Mouse (Mus musculus): ENCODE measurements around the gene Orai2. TPM values are rescaled to one million over a fixed set of nuclear protein-coding genes. Genes with fewer than 3 reads are reported as not detected.
"Not testable (repeated sequence)": the region's sequence is repeated elsewhere in the genome, so short reads cannot be mapped to it uniquely, and the experiment has no call there.

Gene Orai2
- polyA plus RNA-seq, 1 experiment, result 20.2 TPM

- Histone ChIP-seq H3K27ac (ENCODE audit: insufficient read depth, low read depth, low read length) (peak overlapping the region; percentile 62), H3K4me3 (ENCODE audit: insufficient read depth, low read length) (no peak overlapping the region), H3K4me1 (ENCODE audit: control insufficient read depth, insufficient read depth, low read length) (peaks cover 28% of the 10 kb centered on the region)
- TF ChIP-seq POLR2A (IDR thresholded peaks at IDR 0.05; ENCODE audit: borderline replicate concordance, low read depth, low read length) (no peak), CTCF (IDR thresholded peaks at IDR 0.05; ENCODE audit: low read depth, low read length) (no peak)
Observed at GRCm38 (mm10) chr5:136140057-136140482, 30.4 kb downstream of the Orai2 start.

GRCm38 (mm10) chr5:136139393-136139792 is 31.1 kb downstream of the Orai2 start:
- peaks cover 34% of the 10 kb centered on the region for H3K4me1 ChIP-seq (ENCODE audit: control insufficient read depth, insufficient read depth, low read length)
- TF ChIP-seq CTCF (IDR thresholded peaks at IDR 0.05; ENCODE audit: low read depth, low read length) (no peak), POLR2A (IDR thresholded peaks at IDR 0.05; ENCODE audit: borderline replicate concordance, low read depth, low read length) (no peak)
- H3K27ac ChIP-seq (ENCODE audit: insufficient read depth, low read depth, low read length), result peak overlapping the region; percentile 57
- H3K4me3 ChIP-seq (ENCODE audit: insufficient read depth, low read length), result no peak overlapping the region

DNA sequence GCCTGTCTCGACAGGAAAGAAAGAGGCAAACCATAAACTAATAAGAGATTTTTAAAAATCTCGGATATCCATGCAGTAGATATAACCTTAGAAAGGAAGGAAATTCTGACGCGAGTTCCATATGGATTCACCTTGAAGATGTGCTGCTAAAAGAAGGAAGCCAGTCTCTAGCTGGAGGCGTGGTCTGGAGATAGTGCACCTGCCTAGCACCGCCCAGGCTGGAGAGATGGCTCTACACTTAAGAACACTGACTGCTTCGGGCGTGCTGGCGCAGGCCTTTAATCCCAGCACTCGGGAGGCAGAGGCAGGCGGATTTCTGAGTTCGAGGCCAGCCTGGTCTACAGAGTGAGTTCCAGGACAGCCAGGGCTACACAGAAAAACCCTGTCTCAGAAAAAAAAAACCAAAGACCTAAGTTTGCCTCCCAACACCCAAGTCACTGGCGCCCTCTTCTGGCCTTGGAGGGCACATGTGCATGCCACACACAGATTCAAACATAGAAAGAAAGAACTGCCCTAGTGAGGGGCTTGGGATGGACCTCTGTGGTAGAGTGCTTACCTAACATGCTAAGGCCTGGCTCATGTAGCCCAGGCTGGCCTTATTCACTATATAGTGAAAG is 32.7 kb downstream of the Orai2 start:
- no peak for TF ChIP-seq POLR2A (IDR thresholded peaks at IDR 0.05; ENCODE audit: borderline replicate concordance, low read depth, low read length)
- TF ChIP-seq CTCF (IDR thresholded peaks at IDR 0.05; ENCODE audit: low read depth, low read length), result peak; percentile 62
- Histone ChIP-seq H3K27ac (ENCODE audit: insufficient read depth, low read depth, low read length) (no peak overlapping the region), H3K4me1 (ENCODE audit: control insufficient read depth, insufficient read depth, low read length) (peaks cover 34% of the 10 kb centered on the region), H3K4me3 (ENCODE audit: insufficient read depth, low read length) (no peak overlapping the region)

DNA sequence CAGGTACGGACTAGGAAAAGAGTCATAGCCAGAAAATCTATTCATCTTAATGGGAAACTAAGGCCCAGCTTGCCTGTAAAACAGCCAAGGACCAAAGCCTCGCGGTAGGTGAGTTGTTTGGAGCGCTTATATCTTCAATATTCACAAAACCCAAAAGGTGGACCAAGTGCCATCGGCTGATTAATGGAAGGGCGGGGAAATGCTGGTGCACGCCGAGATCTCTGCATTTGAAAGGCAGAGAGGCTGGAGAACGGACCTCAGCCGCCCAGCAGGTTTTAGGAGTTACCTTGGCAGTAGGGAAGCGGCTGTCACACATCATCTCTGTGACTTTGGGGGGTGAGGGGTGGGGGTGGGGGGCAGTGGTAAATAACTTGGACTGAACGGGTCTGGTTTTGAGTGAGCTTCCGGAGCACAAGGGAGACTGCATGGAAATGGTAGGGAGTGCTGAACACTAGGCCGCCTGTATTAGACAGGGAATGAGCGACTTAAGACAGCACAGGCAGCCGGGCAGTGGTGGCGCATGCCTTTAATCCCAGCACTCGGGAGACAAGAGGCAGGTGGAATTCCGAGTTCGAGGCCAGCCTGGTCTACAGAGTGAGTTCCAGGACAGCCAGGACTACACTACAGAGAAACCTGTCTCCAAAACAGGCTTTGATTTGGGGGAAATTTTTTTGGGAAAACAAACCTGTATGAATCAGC is 34.1 kb downstream of the Orai2 start:
- peak overlapping the region; percentile 44 for H3K27ac ChIP-seq (ENCODE audit: insufficient read depth, low read depth, low read length)
- peak overlapping the region; percentile 78 for H3K4me3 ChIP-seq (ENCODE audit: insufficient read depth, low read length)
- peaks cover 34% of the 10 kb centered on the region for H3K4me1 ChIP-seq (ENCODE audit: control insufficient read depth, insufficient read depth, low read length)
- no peak for TF ChIP-seq POLR2A (IDR thresholded peaks at IDR 0.05; ENCODE audit: borderline replicate concordance, low read depth, low read length)
- TF ChIP-seq CTCF (IDR thresholded peaks at IDR 0.05; ENCODE audit: low read depth, low read length), result no peak

DNA sequence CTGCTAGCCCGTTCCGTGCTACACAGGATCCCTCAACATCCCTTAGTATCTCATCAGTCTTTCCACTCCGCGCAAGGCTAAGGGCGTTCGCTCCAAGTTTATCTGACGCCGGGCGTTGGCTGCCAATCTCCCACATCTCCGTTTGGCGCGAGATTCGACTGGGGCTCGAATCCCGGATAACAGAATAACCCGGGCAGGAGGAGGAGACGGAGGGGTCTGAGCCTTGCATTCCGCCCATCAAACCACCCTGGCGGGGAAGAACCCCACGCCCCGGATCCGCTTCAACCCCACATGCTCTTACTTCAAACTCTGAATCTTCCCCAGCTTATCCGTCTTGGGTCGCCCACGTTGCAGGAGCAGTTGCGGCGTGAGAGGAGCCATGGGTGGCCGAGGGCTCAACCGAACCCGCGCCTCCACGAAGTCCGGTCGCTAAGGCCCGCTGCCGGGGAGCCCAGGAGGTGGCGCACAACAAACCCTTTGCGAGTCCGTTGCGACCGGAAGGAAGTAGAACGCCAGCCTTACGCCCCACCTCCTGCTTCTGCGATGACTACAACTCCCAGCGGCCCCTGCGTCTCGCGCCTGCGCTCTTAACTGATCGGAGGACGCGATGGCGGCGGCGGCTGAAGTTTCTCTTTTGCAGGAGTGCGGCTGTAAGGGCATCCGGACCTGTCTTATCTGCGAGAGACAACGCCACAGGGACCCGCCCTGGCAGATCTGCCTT is 34.8 kb downstream of the Orai2 start, which contains the start of the genes Lrwd1 and Alkbh4:
TSS of gene Lrwd1 (minus strand) at position 504 of the 721 bp plus-strand sequence.
TSS of gene Alkbh4 (plus strand) at position 576 of the 721 bp plus-strand sequence.
- Histone ChIP-seq H3K27ac (ENCODE audit: insufficient read depth, low read depth, low read length) (peak within 1 kb of the TSS; percentile 66), H3K4me1 (ENCODE audit: control insufficient read depth, insufficient read depth, low read length) (peaks cover 29% of the 10 kb centered on the region), H3K4me3 (ENCODE audit: insufficient read depth, low read length) (peak within 1 kb of the TSS; percentile 79)
- no peak for TF ChIP-seq POLR2A (IDR thresholded peaks at IDR 0.05; ENCODE audit: borderline replicate concordance, low read depth, low read length)
- TF ChIP-seq CTCF (IDR thresholded peaks at IDR 0.05; ENCODE audit: low read depth, low read length), result no peak

DNA sequence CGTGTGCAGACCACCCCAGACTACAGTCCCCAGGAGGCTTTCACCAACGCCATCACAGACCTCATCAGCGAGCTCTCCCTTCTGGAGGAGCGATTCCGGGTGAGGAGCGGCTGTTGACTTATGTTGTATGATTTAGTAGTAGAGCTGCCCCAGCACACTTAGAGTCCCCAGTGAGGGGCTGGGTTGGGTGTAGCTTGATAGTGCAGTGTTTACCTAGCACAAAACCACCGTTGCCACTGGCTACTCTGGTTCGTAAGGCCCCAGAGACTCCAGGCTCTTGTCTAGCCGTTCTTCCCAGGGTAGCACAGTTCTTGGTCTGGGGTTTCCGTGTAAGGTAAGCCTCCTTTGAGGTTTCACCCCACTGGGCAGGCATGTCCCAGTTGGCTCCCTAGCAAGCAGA is 48.3 kb downstream of the Orai2 start:
- 0 out of 2 replicates have a peak, but pooled peaks cover 6% of the 10 kb centered on the region for H3K4me1 ChIP-seq (ENCODE audit: control insufficient read depth, insufficient read depth, low read length)
- H3K27ac ChIP-seq (ENCODE audit: insufficient read depth, low read depth, low read length), result no peak overlapping the region
- TF ChIP-seq CTCF (IDR thresholded peaks at IDR 0.05; ENCODE audit: low read depth, low read length) (no peak), POLR2A (IDR thresholded peaks at IDR 0.05; ENCODE audit: borderline replicate concordance, low read depth, low read length) (0 out of 2 replicates have a peak, but pooled peaks have one; percentile 10)
- H3K4me3 ChIP-seq (ENCODE audit: insufficient read depth, low read length), result no peak overlapping the region

DNA sequence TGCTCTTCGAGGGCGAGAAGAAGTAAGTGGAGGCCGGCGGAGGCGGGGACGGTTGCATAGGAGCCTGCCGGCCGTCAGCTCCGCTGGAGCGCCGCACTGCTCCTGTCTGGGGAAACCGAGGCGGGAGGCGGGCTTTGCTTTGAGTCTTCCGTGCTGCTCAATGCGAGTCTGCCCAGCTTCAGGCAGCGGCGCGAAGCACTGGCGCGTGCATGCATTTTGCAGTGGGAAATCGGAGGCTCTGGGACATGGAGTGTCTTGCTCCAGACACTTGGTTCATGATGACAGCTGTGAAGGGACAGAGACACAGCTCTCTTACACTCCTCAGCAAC is 53.8 kb downstream of the Orai2 start:
- Histone ChIP-seq H3K4me1 (ENCODE audit: control insufficient read depth, insufficient read depth, low read length) (peaks cover 9% of the 10 kb centered on the region; the same call in 1 of the 2 replicates), H3K4me3 (ENCODE audit: insufficient read depth, low read length) (peak overlapping the region; percentile 91), H3K27ac (ENCODE audit: insufficient read depth, low read depth, low read length) (peak overlapping the region; percentile 30; the same call in 1 of the 2 replicates)
- no peak for TF ChIP-seq CTCF (IDR thresholded peaks at IDR 0.05; ENCODE audit: low read depth, low read length)
- TF ChIP-seq POLR2A (IDR thresholded peaks at IDR 0.05; ENCODE audit: borderline replicate concordance, low read depth, low read length), result no peak

DNA sequence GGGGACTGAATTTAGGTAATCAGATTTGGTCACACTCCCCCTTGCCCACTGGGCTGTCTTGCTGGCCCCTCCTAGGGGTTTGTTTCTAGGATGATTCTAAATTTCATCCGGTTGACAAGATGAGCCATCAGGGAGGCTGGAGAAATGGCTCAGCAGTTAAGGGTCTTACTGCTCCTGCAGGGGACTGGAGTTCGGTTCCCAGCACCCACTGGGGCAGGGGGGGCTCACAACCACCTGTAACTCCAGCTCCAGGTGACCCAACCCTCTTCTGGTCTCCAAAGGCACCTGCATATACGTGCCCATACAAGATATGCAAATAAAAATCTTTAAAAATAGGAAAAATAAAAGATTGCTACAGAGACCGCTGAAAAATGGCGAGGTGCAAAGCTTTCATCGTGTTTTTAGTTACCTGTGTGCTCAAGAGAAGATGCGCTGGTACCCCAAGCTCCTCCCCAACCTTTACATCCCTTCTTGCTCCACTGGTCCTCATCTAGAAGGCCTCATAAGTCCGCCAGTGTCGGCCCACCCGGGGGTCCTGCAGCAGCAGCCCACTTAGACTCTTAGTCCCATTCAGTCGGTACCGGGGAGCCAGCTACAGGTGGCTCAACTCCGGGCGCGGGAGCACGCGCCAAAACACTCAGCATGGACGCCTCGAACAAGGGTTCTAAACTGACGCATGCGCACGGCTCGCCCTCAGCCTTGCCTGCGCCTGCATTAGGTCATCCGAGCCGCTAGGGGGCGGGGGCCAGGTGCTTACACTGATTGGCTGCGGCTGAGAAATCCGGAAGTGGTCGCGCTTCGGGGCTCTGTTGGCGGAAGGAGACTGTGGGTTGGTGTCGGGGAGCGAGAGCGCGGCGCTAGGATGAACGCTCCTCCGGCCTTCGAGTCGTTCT is 54.4 kb downstream of the Orai2 start, which contains the start of gene Polr2j:
TSS of gene Polr2j (plus strand) at position 741 of the 893 bp plus-strand sequence.
- H3K4me3 ChIP-seq (ENCODE audit: insufficient read depth, low read length), result peak within 1 kb of the TSS; percentile 91
- H3K27ac ChIP-seq (ENCODE audit: insufficient read depth, low read depth, low read length), result peak within 1 kb of the TSS; percentile 30; the same call in 1 of the 2 replicates
- TF ChIP-seq CTCF (IDR thresholded peaks at IDR 0.05; ENCODE audit: low read depth, low read length) (peak; percentile 60; the same call in 1 of the 2 replicates), POLR2A (IDR thresholded peaks at IDR 0.05; ENCODE audit: borderline replicate concordance, low read depth, low read length) (peak; percentile 7; the same call in 1 of the 2 replicates)
- peaks cover 9% of the 10 kb centered on the region; the same call in 1 of the 2 replicates for H3K4me1 ChIP-seq (ENCODE audit: control insufficient read depth, insufficient read depth, low read length)

GRCm38 (mm10) chr5:136113546-136113945 is 57.0 kb downstream of the Orai2 start:
- H3K27ac ChIP-seq (ENCODE audit: insufficient read depth, low read depth, low read length); H3K4me3 ChIP-seq (ENCODE audit: insufficient read depth, low read length): not testable (repeated sequence)
- H3K4me1 ChIP-seq (ENCODE audit: control insufficient read depth, insufficient read depth, low read length), result peaks cover 14% of the 10 kb centered on the region

Data from bone marrow macrophage, adult 2 months (primary cell).